Mouse (Mus musculus) limb, embryonic 14.5 days (tissue): ENCODE measurements around the gene AL607142.1. TPM values are rescaled to one million over a fixed set of nuclear protein-coding genes. Genes with fewer than 3 reads are reported as not detected.

Experiments
- ATAC-seq: fragments of 200-750 bp; cut with Nextera tagmentation; 2 replicates; pipeline ENCODE4 v1.8.0; 2017; ENCODE audit warnings: low read depth, moderate number of reproducible peaks, moderate TSS enrichment; ENCODE audit not compliant: low FRiP score
- DNase-seq: peaks from one replicate; pipeline ENCODE4 v3.0.0-alpha.2; 2015; ENCODE audit warnings: low spot score
- H3K27ac ChIP-seq: fragments of 300-500 bp; sonication (generic); replicated peaks from 2 replicates; pipeline ENCODE4 v1.5.1; 2014; ENCODE audit warnings: low read depth, mild to moderate bottlenecking, low read length, moderate library complexity, mixed read lengths
- H3K27me3 ChIP-seq: fragments of 300-500 bp; sonication (generic); 2 replicates; pipeline ENCODE4 v1.6.1; 2014; ENCODE audit warnings: low read length, mixed read lengths; ENCODE audit not compliant: control insufficient read depth, insufficient read depth
- H3K36me3 ChIP-seq: fragments of 300-500 bp; sonication (generic); 2 replicates; pipeline ENCODE4 v1.6.1; 2014; ENCODE audit warnings: mild to moderate bottlenecking, low read length, moderate library complexity, mixed read lengths; ENCODE audit not compliant: control insufficient read depth, insufficient read depth
- H3K4me1 ChIP-seq: fragments of 300-500 bp; sonication (generic); 2 replicates; pipeline ENCODE4 v1.6.1; 2014; ENCODE audit warnings: antibody characterized with exemption, low read length, mixed read lengths; ENCODE audit not compliant: control insufficient read depth, insufficient read depth
- H3K4me2 ChIP-seq: fragments of 300-500 bp; sonication (generic); replicated peaks from 2 replicates; pipeline ENCODE4 v1.6.1; 2014; ENCODE audit warnings: low read depth, mild to moderate bottlenecking, low read length, moderate library complexity; ENCODE audit not compliant: severe bottlenecking
- H3K4me3 ChIP-seq: fragments of 300-500 bp; sonication (generic); replicated peaks from 2 replicates; pipeline ENCODE4 v1.5.1; 2014; ENCODE audit warnings: low read length
- H3K9ac ChIP-seq: fragments of 300-500 bp; sonication (generic); 2 replicates; pipeline ENCODE4 v1.6.1; 2014; ENCODE audit warnings: mild to moderate bottlenecking, low read depth, low read length, moderate library complexity; ENCODE audit not compliant: severe bottlenecking
- H3K9me3 ChIP-seq: fragments of 300-500 bp; sonication (generic); 2 replicates; pipeline ENCODE4 v1.6.1; 2016; ENCODE audit warnings: low read length; ENCODE audit not compliant: control insufficient read depth
- POLR2A ChIP-seq: fragments of 200-500 bp; IDR thresholded peaks from 2 replicates; pipeline ENCODE4 v1.8.0; 2012; ENCODE audit warnings: inconsistent platforms, mild to moderate bottlenecking, moderate library complexity, borderline replicate concordance; ENCODE audit not compliant: insufficient read depth, insufficient read length; ENCODE audit errors: extremely low read depth
- WGBS: fragments of 180-500 bp; shearing (Covaris S2); extraction: QIAGEN DNeasy Blood & Tissue Kit; methylation state at CpG from one replicate; pipeline ENCODE4 v1.1.7; 2014; 5-methylcytosine and 5-hydroxymethylcytosine counted together
- polyA plus RNA-seq, 2 experiments: library from polyadenylated mRNA; depleted of rRNA in 1 of 2; stranded (reverse) in 1 of 2; unstranded in 1 of 2; fragments of >200 nt; fragmentation: Nextera tagmentation in 1 of 2; extraction: Ambion mirVana in 1 of 2; gene quantifications; 2 replicates each; pipeline versions ENCODE4 v1.2.1 to v1.2.3; 2012 to 2014

The AL607142.1 gene
- polyA plus RNA-seq, 2 experiments = not detected

DNA sequence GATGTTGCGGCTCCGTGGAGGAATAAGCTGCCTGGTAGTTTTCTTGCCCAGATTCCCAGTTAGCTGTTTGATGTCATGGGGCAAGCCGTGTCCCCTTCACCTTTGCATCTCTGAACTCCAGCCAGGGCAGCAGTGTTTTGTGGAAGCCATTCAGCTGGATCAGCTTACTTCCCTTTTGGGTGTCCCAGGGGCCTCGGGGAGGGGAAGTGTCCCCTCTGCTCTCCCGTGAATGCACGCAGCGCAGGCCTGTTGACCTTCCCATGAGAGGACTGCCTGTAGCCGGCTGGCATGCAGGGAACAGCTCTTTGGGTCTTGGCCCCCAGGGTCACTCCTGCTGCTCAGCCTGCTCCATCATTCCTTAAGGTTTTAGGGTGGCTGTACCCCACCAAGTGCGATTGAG, 10.7 kb upstream of the AL607142.1 start:
- H3K36me3 ChIP-seq = no peaks in the 10 kb centered on the region
- TF ChIP-seq POLR2A = no peak
- H3K9me3 ChIP-seq = no peaks in the 10 kb centered on the region
- H3K9ac ChIP-seq = no peak overlapping the region
- H3K27me3 ChIP-seq = no peaks in the 10 kb centered on the region
- H3K4me2 ChIP-seq = no peak overlapping the region
- H3K4me1 ChIP-seq = no peaks in the 10 kb centered on the region
- ATAC-seq = no peak
- H3K27ac ChIP-seq = no peak overlapping the region
- DNase-seq = no peak
- WGBS = 70% methylated on average over 9 of the region's 9 CpGs
- no peak overlapping the region for H3K4me3 ChIP-seq

GRCm38 (mm10) chr4:120056451-120056850, 8.3 kb upstream of the AL607142.1 start:
- Histone ChIP-seq H3K4me2 (no peak overlapping the region), H3K27ac (no peak overlapping the region), H3K9me3 (no peaks in the 10 kb centered on the region), H3K9ac (no peak overlapping the region), H3K27me3 (no peaks in the 10 kb centered on the region), H3K4me1 (no peaks in the 10 kb centered on the region), H3K36me3 (no peaks in the 10 kb centered on the region), H3K4me3 (no peak overlapping the region)
- 85% methylated on average over 9 of the region's 9 CpGs for WGBS
- no peak for TF ChIP-seq POLR2A
- DNase-seq (no peak), ATAC-seq (no peak)

- WGBS = 65% methylated on average over 8 of the region's 8 CpGs
- no peak for TF ChIP-seq POLR2A
- Histone ChIP-seq H3K36me3 (no peaks in the 10 kb centered on the region), H3K9ac (no peak overlapping the region), H3K4me2 (no peak overlapping the region), H3K27me3 (no peaks in the 10 kb centered on the region), H3K4me3 (no peak overlapping the region), H3K27ac (no peak overlapping the region), H3K4me1 (no peaks in the 10 kb centered on the region), H3K9me3 (no peaks in the 10 kb centered on the region)
- ATAC-seq (no peak), DNase-seq (no peak)
Observed at GRCm38 (mm10) chr4:120057529-120057928, 7.3 kb upstream of the AL607142.1 start.

DNA sequence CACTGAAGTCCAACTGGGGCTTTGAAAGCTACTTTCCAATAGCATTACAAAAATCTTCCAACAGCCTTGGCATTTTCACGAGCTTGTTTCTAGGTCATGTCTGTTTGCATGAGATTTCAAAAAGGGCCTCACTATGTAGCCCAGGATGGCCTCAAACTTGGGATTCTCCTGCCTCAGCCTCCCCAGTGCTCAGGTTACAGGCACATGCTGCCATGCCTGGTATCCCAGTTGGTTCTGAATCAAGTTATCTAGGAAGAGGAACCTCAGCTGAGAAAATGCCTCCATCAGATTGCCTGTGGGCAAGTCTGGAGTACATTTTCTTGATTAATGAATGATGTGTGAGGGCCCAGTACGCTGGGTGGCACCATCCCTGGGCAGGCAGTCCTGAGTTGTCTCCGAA, 6.6 kb upstream of the AL607142.1 start:
- 91% methylated on average over 3 of the region's 3 CpGs for WGBS
- no peak for TF ChIP-seq POLR2A
- no peak overlapping the region for H3K27ac ChIP-seq
- H3K27me3 ChIP-seq = no peaks in the 10 kb centered on the region
- ATAC-seq (no peak), DNase-seq (no peak)
- no peaks in the 10 kb centered on the region for H3K4me1 ChIP-seq
- no peaks in the 10 kb centered on the region for H3K9me3 ChIP-seq
- H3K4me3 ChIP-seq = no peak overlapping the region
- no peak overlapping the region for H3K4me2 ChIP-seq
- no peak overlapping the region for H3K9ac ChIP-seq
- no peaks in the 10 kb centered on the region for H3K36me3 ChIP-seq

DNA sequence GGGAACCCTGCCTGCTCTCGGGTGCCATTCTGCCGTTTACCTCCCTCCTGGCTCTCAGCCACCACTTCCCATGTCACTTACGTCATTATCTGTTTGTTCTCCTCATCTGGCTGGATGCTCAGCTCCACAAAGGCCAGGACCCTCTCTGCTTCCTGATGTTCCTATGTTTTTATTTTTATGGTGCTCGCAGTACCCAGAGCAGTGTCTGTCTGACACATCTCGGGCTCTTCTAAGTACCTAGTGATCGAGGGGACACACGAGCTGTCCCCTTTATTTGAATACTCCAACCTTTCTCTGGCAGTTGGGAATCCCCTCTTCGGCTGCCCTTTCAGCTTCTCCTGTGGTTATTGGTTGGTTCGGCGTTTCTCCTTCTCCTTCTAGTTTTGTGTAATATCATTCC, 6.0 kb upstream of the AL607142.1 start:
- H3K9me3 ChIP-seq = no peaks in the 10 kb centered on the region
- no peak overlapping the region for H3K9ac ChIP-seq
- no peaks in the 10 kb centered on the region for H3K36me3 ChIP-seq
- TF ChIP-seq POLR2A = no peak
- H3K27ac ChIP-seq = no peak overlapping the region
- WGBS = 75% methylated on average over 10 of the region's 10 CpGs
- H3K4me3 ChIP-seq = no peak overlapping the region
- no peak overlapping the region for H3K4me2 ChIP-seq
- no peaks in the 10 kb centered on the region for H3K27me3 ChIP-seq
- ATAC-seq = no peak
- H3K4me1 ChIP-seq = no peaks in the 10 kb centered on the region
- no peak for DNase-seq

GRCm38 (mm10) chr4:120061727-120062126, 3.1 kb upstream of the AL607142.1 start:
- H3K9me3 ChIP-seq = no peaks in the 10 kb centered on the region
- WGBS = 92% methylated on average over 6 of the region's 6 CpGs
- no peak overlapping the region for H3K9ac ChIP-seq
- ATAC-seq = no peak
- DNase-seq = no peak
- no peak overlapping the region for H3K27ac ChIP-seq
- H3K4me2 ChIP-seq = no peak overlapping the region
- H3K27me3 ChIP-seq = no peaks in the 10 kb centered on the region
- no peak overlapping the region for H3K4me3 ChIP-seq
- no peaks in the 10 kb centered on the region for H3K36me3 ChIP-seq
- no peak for TF ChIP-seq POLR2A
- no peaks in the 10 kb centered on the region for H3K4me1 ChIP-seq
